8 mouse cellular contexts compared by ENCODE assay signal in genomic region chr11:35838345-35839338, GRCm38 (mm10). TPM values are rescaled to one million over a fixed set of nuclear protein-coding genes. Genes with fewer than 3 reads are reported as not detected.
A peak's percentile ranks its signal among the peaks of the same experiment; 100 is the strongest.
DNase-seq lines count a peak whose midpoint lies in the region; ATAC-seq and TF ChIP-seq lines count a peak whose summit lies in the region.

No protein-coding gene starts in this region.

- H3K4me2 ChIP-seq in heart, embryonic 13.5 days: peak overlapping the region; percentile 74
- H3K4me2 ChIP-seq in kidney, postnatal 0 days (ENCODE audit: low read length): peak overlapping the region; percentile 56

- no peaks in the 10 kb centered on the region for H3K27me3 ChIP-seq in C2C12 (ENCODE audit: control insufficient read depth, insufficient read depth, insufficient read length)
- H3K27me3 ChIP-seq in erythroblast, embryonic 14.5 days (ENCODE audit: control insufficient read depth): no peaks in the 10 kb centered on the region
- no peaks in the 10 kb centered on the region for H3K27me3 ChIP-seq in heart, embryonic 13.5 days (replicated peaks)
- H3K27me3 ChIP-seq in kidney, postnatal 0 days (ENCODE audit: insufficient read depth, low read length): no peaks in the 10 kb centered on the region
- H3K27me3 ChIP-seq in liver, adult 2 months (ENCODE audit: control insufficient read depth, insufficient read depth, low read length): no peaks in the 10 kb centered on the region

- peaks cover 17% of the 10 kb centered on the region for H3K36me3 ChIP-seq in C2C12 (ENCODE audit: control insufficient read depth, insufficient read depth)
- peaks cover 5% of the 10 kb centered on the region; the same call in 1 of the 2 replicates for H3K36me3 ChIP-seq in erythroblast, embryonic 14.5 days (ENCODE audit: control insufficient read depth)
- H3K36me3 ChIP-seq in heart, embryonic 13.5 days: peaks cover 4% of the 10 kb centered on the region; the same call in 1 of the 2 replicates
- H3K36me3 ChIP-seq in kidney, postnatal 0 days (ENCODE audit: insufficient read depth, low read length): peaks cover 2% of the 10 kb centered on the region; the same call in 1 of the 2 replicates
- H3K36me3 ChIP-seq in liver, adult 2 months (ENCODE audit: control insufficient read depth, insufficient read depth, low read length): peaks cover 17% of the 10 kb centered on the region

- TF ChIP-seq CTCF in C2C12 (IDR thresholded peaks at IDR 0.05; ENCODE audit: control insufficient read depth, insufficient read depth, insufficient read length): no peak
- no peak for TF ChIP-seq CTCF in brain, embryonic 14.5 days (IDR thresholded peaks at IDR 0.05; ENCODE audit: borderline replicate concordance, extremely low read depth, insufficient read depth, insufficient read length)
- TF ChIP-seq CTCF in kidney, postnatal 0 days (IDR thresholded peaks at IDR 0.05; ENCODE audit: low read depth): no peak
- no peak for TF ChIP-seq CTCF in liver, adult 2 months (IDR thresholded peaks at IDR 0.05; ENCODE audit: low read depth, low read length)

- no peak overlapping the region for H3K4me3 ChIP-seq in C2C12 (ENCODE audit: insufficient read depth, poor library complexity, severe bottlenecking)
- H3K4me3 ChIP-seq in erythroblast, embryonic 14.5 days (replicated peaks): peak overlapping the region; percentile 59
- peak overlapping the region; percentile 49 for H3K4me3 ChIP-seq in heart, embryonic 13.5 days
- peak overlapping the region; percentile 23 for H3K4me3 ChIP-seq in kidney, postnatal 0 days (replicated peaks; ENCODE audit: low read depth, low read length)
- H3K4me3 ChIP-seq in liver, adult 2 months (ENCODE audit: insufficient read depth, low read depth, low read length): peak overlapping the region; percentile 6; the same call in 1 of the 2 replicates

- H3K79me3 ChIP-seq in C2C12 (ENCODE audit: low read depth): peaks cover 5% of the 10 kb centered on the region

- H3K27ac ChIP-seq in heart, embryonic 13.5 days (replicated peaks): peak overlapping the region; percentile 50; the same call in 1 of the 2 replicates
- H3K27ac ChIP-seq in kidney, postnatal 0 days: no peak overlapping the region
- no peak overlapping the region for H3K27ac ChIP-seq in liver, adult 2 months (replicated peaks; ENCODE audit: insufficient read depth, low read depth, low read length)

- H3K4me1 ChIP-seq in erythroblast, embryonic 14.5 days (ENCODE audit: control insufficient read depth): peaks cover 39% of the 10 kb centered on the region
- peaks cover 9% of the 10 kb centered on the region for H3K4me1 ChIP-seq in heart, embryonic 13.5 days
- no peaks in the 10 kb centered on the region for H3K4me1 ChIP-seq in kidney, postnatal 0 days (replicated peaks; ENCODE audit: insufficient read depth, low read length)
- no peaks in the 10 kb centered on the region; the same call in 1 of the 2 replicates for H3K4me1 ChIP-seq in liver, adult 2 months (ENCODE audit: control insufficient read depth, insufficient read depth, low read length)

- peaks cover 9% of the 10 kb centered on the region for H3K79me2 ChIP-seq in C2C12 (ENCODE audit: control insufficient read depth, insufficient read depth)
- H3K79me2 ChIP-seq in liver, adult 2 months (ENCODE audit: control insufficient read depth, insufficient read depth, low read length): peaks cover 3% of the 10 kb centered on the region; the same call in 1 of the 2 replicates

- 28% methylated on average over 28 of the region's 28 CpGs for WGBS in heart, embryonic 13.5 days
- WGBS in kidney, postnatal 0 days: 18% methylated on average over 28 of the region's 28 CpGs
- 61% methylated on average over 28 of the region's 28 CpGs for whole genome bisulfite sequencing in liver, adult 2 months

- ATAC-seq in heart, embryonic 13.5 days (ENCODE audit: extremely low read depth, insufficient number of reproducible peaks, low FRiP score, low TSS enrichment): peak; percentile 88; the same call in 1 of the 2 replicates
- ATAC-seq in kidney, postnatal 0 days (replicated peaks; ENCODE audit: low FRiP score, low read depth): peak; percentile 83
- ATAC-seq in monocyte, adult 5-6 weeks (replicated peaks; ENCODE audit: insufficient number of reproducible peaks, low FRiP score, low TSS enrichment, poor library complexity, severe bottlenecking): peak; percentile 88

- peak; percentile 93 for DNase-seq in brain, embryonic 14.5 days (ENCODE audit: low read depth)
- peak; percentile 93 for DNase-seq in kidney, postnatal 0 days (ENCODE audit: low spot score)
- DNase-seq in liver, adult 2 months (ENCODE audit: extremely low read depth, low read depth, low spot score): peak; percentile 26
- DNase-seq in spleen, postnatal 36 days (ENCODE audit: low spot score in 2 of 2): peak; percentile 92 to 93

- TF ChIP-seq POLR2A in brain, embryonic 14.5 days (IDR thresholded peaks at IDR 0.05; ENCODE audit: borderline replicate concordance, extremely low read depth, insufficient read depth, insufficient read length, poor library complexity, severe bottlenecking): no peak
- TF ChIP-seq POLR2A in liver, adult 2 months (IDR thresholded peaks at IDR 0.05; ENCODE audit: extremely low read depth, insufficient read depth, low read length): no peak

- H3K9ac ChIP-seq in heart, embryonic 13.5 days: peak overlapping the region; percentile 80
- 0 out of 2 replicates have a peak overlapping the region, but pooled peaks have one; percentile 18 for H3K9ac ChIP-seq in kidney, postnatal 0 days (ENCODE audit: low read depth, low read length)
- H3K9ac ChIP-seq in liver, adult 2 months (ENCODE audit: low read depth, low read length): no peak overlapping the region

- H3ac ChIP-seq in C2C12 (ENCODE audit: control insufficient read depth, insufficient read length, low read depth): peak overlapping the region; percentile 20

- no peaks in the 10 kb centered on the region for H3K9me3 ChIP-seq in erythroblast, embryonic 14.5 days (ENCODE audit: control insufficient read depth, low read length)
- H3K9me3 ChIP-seq in heart, embryonic 13.5 days: no peaks in the 10 kb centered on the region
- H3K9me3 ChIP-seq in kidney, postnatal 0 days (replicated peaks; ENCODE audit: low read length): no peaks in the 10 kb centered on the region

TF ChIP-seq in C2C12, 6 proteins besides CTCF, POLR2A, EP300 and RAD21:
- TF ChIP-seq MAX (IDR thresholded peaks at IDR 0.05) (peak; percentile 93), FOSL1 (IDR thresholded peaks at IDR 0.05; ENCODE audit: insufficient read depth, low read length, poor library complexity, severe bottlenecking) (peak; percentile 54), CEBPB (IDR thresholded peaks at IDR 0.05; ENCODE audit: low read depth) (no peak), MYOG (IDR thresholded peaks at IDR 0.05; ENCODE audit: control insufficient read depth, extremely low read depth, insufficient read length) (no peak), MYOD1 (IDR thresholded peaks at IDR 0.05; ENCODE audit: control insufficient read depth, insufficient read length, low read depth) (peak; percentile 35), USF1 (IDR thresholded peaks at IDR 0.05; ENCODE audit: low read depth) (peak; percentile 100)

RNA-seq across cellular contexts. Expression of gene Rars, which starts 4.3 kb away (rescaled TPM):
- 87.1 TPM for polyA plus RNA-seq in C2C12 (2012; fragmentation: generic; extraction: Trizol)
- polyA plus RNA-seq in brain, embryonic 14.5 days (2012; rRNA removed): 56.4 and 57.1 TPM in 2 replicates
- polyA plus RNA-seq in erythroblast, embryonic 14.5 days (2012): 0.30 and 0.72 TPM in 2 replicates
- 63.5 and 70.0 TPM in 2 replicates for polyA plus RNA-seq in heart, embryonic 13.5 days (2015; fragmentation: Nextera tagmentation; extraction: Ambion mirVana)
- polyA plus RNA-seq in kidney, postnatal 0 days (2015; fragmentation: Nextera tagmentation; extraction: Ambion mirVana): 67.9 and 72.1 TPM in 2 replicates
- total RNA-seq in liver, adult 2 months (2014; rRNA removed): 27.9 and 29.4 TPM in 2 replicates
- 9.7 and 10.2 TPM in 2 replicates for polyA plus RNA-seq in liver, adult 2 months (2012; rRNA removed)
- total RNA-seq in monocyte, adult 5-6 weeks (2017): 47.1 to 62.1 TPM (median 50.5 TPM) in 3 replicates

RNA-seq across cellular contexts. Expression of gene Fbll1, which starts 40.0 kb away (rescaled TPM):
- 0.02 TPM for polyA plus RNA-seq in C2C12 (2012; fragmentation: generic; extraction: Trizol)
- 82.5 and 83.9 TPM in 2 replicates for polyA plus RNA-seq in brain, embryonic 14.5 days (2012; rRNA removed)
- polyA plus RNA-seq in erythroblast, embryonic 14.5 days (2012): not detected in 2 replicates
- polyA plus RNA-seq in heart, embryonic 13.5 days (2015; fragmentation: Nextera tagmentation; extraction: Ambion mirVana): not detected in 2 replicates
- polyA plus RNA-seq in kidney, postnatal 0 days (2015; fragmentation: Nextera tagmentation; extraction: Ambion mirVana): not detected in 2 replicates
- not detected in 2 replicates for total RNA-seq in liver, adult 2 months (2014; rRNA removed)
- polyA plus RNA-seq in liver, adult 2 months (2012; rRNA removed): not detected in 2 replicates
- total RNA-seq in monocyte, adult 5-6 weeks (2017): not detected in 3 replicates

Comparison
In these comparisons a context has a peak if more than half of its experiments do, and no peak if none do; other contexts are left out.
1. DNase-seq: peak in every context shown above with its lines; median percentile 93 in brain, embryonic 14.5 days; 93 in kidney, postnatal 0 days; 92 in spleen, postnatal 36 days; 26 in liver, adult 2 months.
2. RNA of gene Fbll1, which starts 40.0 kb away (polyA plus RNA-seq): 82.5 to 83.9 TPM in brain, embryonic 14.5 days; not detected in kidney, postnatal 0 days, 0.02 TPM in C2C12 (single experiment), not detected in erythroblast, embryonic 14.5 days, not detected in heart, embryonic 13.5 days and not detected in liver, adult 2 months; every median in the first group is over 10 times any median in the second.
3. Peak in every context shown above with its lines, with median percentiles within 50 percentile points of each other: ATAC-seq.